Mouse (Mus musculus) cortical plate, adult 2 months (tissue): Measurements from ENCODE around the gene Rab8a. TPM values are rescaled to one million over a fixed set of nuclear protein-coding genes. Genes with fewer than 3 reads are reported as not detected.

Experiments
- H3K27ac ChIP-seq: fragments of 200-500 bp; 2 replicates; pipeline ENCODE4 v1.5.1; 2012; ENCODE audit warnings: low read length, control low read depth, inconsistent platforms; ENCODE audit not compliant: insufficient read depth
- H3K4me1 ChIP-seq: fragments of 200-500 bp; 2 replicates; pipeline ENCODE4 v1.6.1; 2011; ENCODE audit warnings: low read length; ENCODE audit not compliant: control insufficient read depth, insufficient read depth
- H3K4me3 ChIP-seq: fragments of 200-500 bp; 2 replicates; pipeline ENCODE4 v1.5.1; 2011; ENCODE audit warnings: mild to moderate bottlenecking, low read length, control low read depth; ENCODE audit not compliant: insufficient read depth
- CTCF ChIP-seq: fragments of 200-500 bp; IDR thresholded peaks from 2 replicates; pipeline ENCODE4 v1.5.1; 2011; ENCODE audit warnings: mild to moderate bottlenecking, control low read depth, low read length; ENCODE audit not compliant: insufficient read depth; ENCODE audit errors: extremely low read depth
- POLR2A ChIP-seq: fragments of 200-500 bp; IDR thresholded peaks from 2 replicates; pipeline ENCODE4 v1.6.1; 2011; ENCODE audit warnings: mild to moderate bottlenecking, low read length, control low read depth; ENCODE audit not compliant: insufficient read depth; ENCODE audit errors: extremely low read depth
- polyA plus RNA-seq: library from polyadenylated mRNA; depleted of rRNA; stranded (reverse); fragments of >200 nt; gene quantifications from 2 replicates; pipeline ENCODE4 v1.2.3, GENCODE M21; 2012; rRNA removed

Gene Rab8a
- polyA plus RNA-seq, 1 experiment, result 58.6 TPM

DNA sequence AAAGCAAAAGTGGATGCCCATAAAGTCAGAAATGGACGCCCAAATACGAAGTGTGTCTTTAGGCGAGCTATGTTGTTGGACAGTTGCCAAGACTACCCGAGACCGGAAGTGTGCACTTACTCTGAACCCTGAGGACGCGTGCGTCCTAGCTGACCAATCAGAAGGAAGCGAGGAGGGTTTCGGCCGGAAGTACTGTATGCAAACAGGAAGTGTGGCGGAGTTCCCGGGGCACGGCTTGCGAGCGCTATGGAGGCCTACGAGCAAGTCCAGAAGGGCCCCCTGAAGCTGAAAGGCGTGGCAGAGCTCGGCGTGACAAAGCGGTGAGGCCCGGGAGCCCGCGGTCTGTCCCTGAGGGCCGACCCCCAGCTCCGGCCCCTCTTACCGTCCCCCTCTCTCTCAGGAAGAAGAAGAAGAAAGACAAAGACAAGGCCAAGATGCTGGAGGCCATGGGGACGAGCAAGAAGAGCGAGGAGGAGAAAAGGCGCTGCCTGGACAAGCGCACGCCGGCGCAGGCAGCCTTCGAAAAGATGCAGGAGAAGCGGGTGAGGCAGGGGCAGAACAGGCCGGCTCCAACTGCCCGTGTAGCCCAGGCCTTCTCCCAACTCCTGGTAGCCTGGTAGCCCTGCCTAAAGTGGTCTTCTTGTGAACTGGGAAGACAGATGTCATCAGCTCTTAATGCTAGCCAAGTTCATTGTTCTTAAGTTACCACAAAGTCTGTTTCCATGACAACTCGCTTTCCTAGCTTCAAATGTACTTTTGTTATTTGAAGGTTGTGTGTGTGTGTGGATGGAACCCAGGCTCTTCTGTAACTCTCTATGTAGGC lies 58.8 kb downstream of the Rab8a start, which contains the start of gene Fam32a:
TSS of gene Fam32a (plus strand) at position 190 of the 823 bp plus-strand sequence.
- TF ChIP-seq CTCF, result no peak
- TF ChIP-seq POLR2A, result peak; percentile 57; the same call in 1 of the 2 replicates
- H3K4me1 ChIP-seq, result peaks cover 7% of the 10 kb centered on the region
- 0 out of 2 replicates have a peak within 1 kb of the TSS, but pooled peaks have one; percentile 16 for H3K27ac ChIP-seq

DNA sequence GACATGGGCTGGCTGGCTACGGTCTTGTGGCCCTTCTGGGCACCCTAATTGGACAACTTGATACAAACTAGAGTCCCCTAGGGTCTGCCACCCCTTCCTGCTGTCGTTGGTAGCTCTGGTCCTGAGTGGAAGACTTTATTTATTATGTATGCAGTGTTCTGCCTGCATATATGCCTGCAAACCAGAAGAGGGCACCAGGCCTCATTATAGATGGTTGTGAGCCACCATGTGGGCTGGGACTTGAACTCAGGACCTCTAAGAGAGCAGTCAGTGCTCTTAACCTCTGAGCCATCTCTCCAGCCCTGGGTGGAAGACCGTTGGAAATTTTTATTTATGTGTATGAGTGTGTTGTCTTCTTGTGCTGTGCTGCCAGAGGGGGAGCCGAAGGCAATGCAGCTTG lies 59.8 kb downstream of the Rab8a start:
- Histone ChIP-seq H3K27ac (no peak overlapping the region), H3K4me3 (peak overlapping the region; percentile 89; the same call in 1 of the 2 replicates), H3K4me1 (peaks cover 7% of the 10 kb centered on the region)
- TF ChIP-seq CTCF, result no peak
- no peak for TF ChIP-seq POLR2A

More for the DNA sequence above, 58.8 kb downstream of the Rab8a start, which contains the start of gene Fam32a:
- peak within 1 kb of the TSS; percentile 89 for H3K4me3 ChIP-seq

DNA sequence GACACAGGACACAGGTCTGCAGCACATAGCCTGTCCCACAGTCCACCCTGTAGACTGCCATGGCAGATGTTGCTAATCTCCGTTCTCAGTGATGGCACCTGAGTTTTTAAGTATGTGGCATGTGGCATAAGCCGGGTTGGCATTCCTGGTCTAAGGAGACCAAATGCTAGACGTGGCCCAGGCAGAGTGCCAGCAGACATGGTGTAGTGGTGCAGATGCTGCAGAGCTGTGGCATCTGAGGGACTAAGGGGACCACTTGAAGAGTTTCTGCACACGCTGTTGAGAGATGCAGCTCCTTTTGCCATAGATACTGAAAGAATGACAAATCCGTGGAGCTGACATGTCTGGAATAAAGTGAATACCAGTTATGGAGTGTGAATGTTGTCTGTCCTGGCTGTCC lies 61.7 kb downstream of the Rab8a start:
- Histone ChIP-seq H3K27ac (no peak overlapping the region), H3K4me3 (no peak overlapping the region), H3K4me1 (peaks cover 7% of the 10 kb centered on the region)
- TF ChIP-seq POLR2A (no peak), CTCF (no peak)

Other genes with a start within 250 kb of the Rab8a start
- 14.2 and 15.7 TPM in 2 replicates for gene Zfp961, start 210.2 kb upstream of the Rab8a start, polyA plus RNA-seq
- gene Cyp4f18, start 151.6 kb upstream of the Rab8a start, polyA plus RNA-seq, result 0.15 and 0.17 TPM in 2 replicates
- gene Olfr372, start 120.0 kb upstream of the Rab8a start, polyA plus RNA-seq, result not detected in 2 replicates
- not detected in 2 replicates for gene Olfr373, start 78.0 kb upstream of the Rab8a start, polyA plus RNA-seq
- gene Olfr374, start 54.2 kb upstream of the Rab8a start, polyA plus RNA-seq, result 0.02 TPM in 1 of 2 replicates, not detected in the other
- gene Tpm4, start 26.2 kb upstream of the Rab8a start, polyA plus RNA-seq, result 35.1 and 37.0 TPM in 2 replicates
- 0.06 and 0.13 TPM in 2 replicates for gene Hsh2d, start 28.4 kb downstream of the Rab8a start, polyA plus RNA-seq
- not detected in 2 replicates for gene Cib3, start 51.6 kb downstream of the Rab8a start, polyA plus RNA-seq
- gene Gm11034, start 52.4 kb downstream of the Rab8a start, polyA plus RNA-seq, result not detected in 2 replicates
- gene Fam32a, start 58.5 kb downstream of the Rab8a start, polyA plus RNA-seq, result 69.6 and 79.2 TPM in 2 replicates
- 101 and 104 TPM in 2 replicates for gene Ap1m1, start 78.8 kb downstream of the Rab8a start, polyA plus RNA-seq
- gene Gm10282, start 144.1 kb downstream of the Rab8a start, polyA plus RNA-seq, result 5.3 and 5.4 TPM in 2 replicates
- 11.7 and 14.7 TPM in 2 replicates for gene Klf2, start 157.8 kb downstream of the Rab8a start, polyA plus RNA-seq